Mouse (Mus musculus): ENCODE measurements around the gene Garnl3. TPM values are rescaled to one million over a fixed set of nuclear protein-coding genes. Genes with fewer than 3 reads are reported as not detected.
A peak's percentile ranks its signal among the peaks of the same experiment; 100 is the strongest.

Garnl3 gene
- polyA plus RNA-seq, 1 experiment from 2014 or later, result 10.7 TPM

GRCm38 (mm10) chr2:33154751-33155372, 23.4 kb upstream of the Garnl3 start:
- no peak overlapping the region for H3K9ac ChIP-seq

DNA sequence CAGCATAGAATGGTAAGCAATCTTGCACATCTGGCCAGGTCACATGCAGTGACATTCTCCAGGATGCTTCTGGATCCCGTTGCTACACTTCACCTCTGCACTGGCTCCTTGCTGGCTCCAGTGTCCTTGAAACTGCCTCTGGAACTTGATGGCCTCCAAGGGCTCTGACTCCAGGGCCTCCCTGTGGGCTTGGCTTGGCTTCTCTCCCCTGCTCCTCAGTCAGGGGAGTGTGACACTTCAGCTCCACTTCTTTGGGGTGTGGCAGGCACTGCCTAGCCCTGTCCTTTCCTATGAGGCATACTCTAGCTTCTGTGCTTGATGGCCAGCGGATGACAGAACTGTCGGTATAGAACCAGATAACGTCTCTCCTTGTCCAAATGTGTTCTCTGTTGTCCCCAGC, 15.5 kb upstream of the Garnl3 start:
- Histone ChIP-seq H3K27ac (replicated peaks) (no peak overlapping the region), H3K4me3 (replicated peaks) (no peak overlapping the region), H3K36me3 (no peaks in the 10 kb centered on the region), H3K27me3 (no peaks in the 10 kb centered on the region), H3K9me3 (replicated peaks) (no peaks in the 10 kb centered on the region), H3K9ac (no peak overlapping the region), H3K4me2 (replicated peaks) (no peak overlapping the region), H3K4me1 (no peaks in the 10 kb centered on the region)
- 85% methylated on average over 4 of the region's 4 CpGs for WGBS
- ATAC-seq (ENCODE audit: insufficient number of reproducible peaks, low FRiP score, low TSS enrichment, low read depth), result no peak

More at GRCm38 (mm10) chr2:33154751-33155372, 23.4 kb upstream of the Garnl3 start:
- ATAC-seq (ENCODE audit: insufficient number of reproducible peaks, low FRiP score, low TSS enrichment, low read depth), result 0 out of 2 replicates have a peak, but pooled peaks have one; percentile 32
- H3K4me1 ChIP-seq, result peaks cover 4% of the 10 kb centered on the region
- no peak overlapping the region for H3K4me2 ChIP-seq (replicated peaks)
- H3K4me3 ChIP-seq (replicated peaks), result no peak overlapping the region
- H3K27ac ChIP-seq (replicated peaks), result no peak overlapping the region
- 18% methylated on average over 5 of the region's 5 CpGs for WGBS
- no peaks in the 10 kb centered on the region for H3K9me3 ChIP-seq (replicated peaks)
- H3K36me3 ChIP-seq, result no peaks in the 10 kb centered on the region
- H3K27me3 ChIP-seq, result no peaks in the 10 kb centered on the region

DNA sequence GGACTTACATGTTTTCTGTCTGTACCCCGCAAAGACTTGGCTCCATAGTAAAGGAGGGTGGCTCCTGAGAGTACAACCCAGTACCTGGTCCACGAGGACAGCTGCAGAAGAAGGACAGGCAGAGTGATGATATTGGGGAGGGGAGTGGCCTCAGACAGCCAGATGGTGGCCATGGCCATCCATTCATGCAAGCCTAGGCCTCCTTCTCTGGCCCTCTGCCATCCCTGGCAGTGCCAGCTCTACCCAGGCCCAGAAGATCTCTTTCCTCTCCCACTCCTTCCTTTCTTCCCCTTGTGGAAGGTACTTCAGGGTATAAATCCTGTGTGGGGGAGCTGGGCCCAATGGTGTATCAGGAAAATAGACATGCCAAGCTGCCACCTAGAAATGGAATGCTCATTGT, 11.8 kb upstream of the Garnl3 start:
- no peak for ATAC-seq (ENCODE audit: insufficient number of reproducible peaks, low FRiP score, low TSS enrichment, low read depth)
- no peaks in the 10 kb centered on the region for H3K36me3 ChIP-seq
- WGBS, result 78% methylated on average over 2 of the region's 2 CpGs

GRCm38 (mm10) chr2:33138491-33138890, 7.0 kb upstream of the Garnl3 start:
- 73% methylated on average over 2 of the region's 2 CpGs for WGBS

More for the DNA sequence above, 11.8 kb upstream of the Garnl3 start:
- no peak overlapping the region for H3K4me2 ChIP-seq (replicated peaks)
- no peak overlapping the region for H3K9ac ChIP-seq
- H3K27ac ChIP-seq (replicated peaks), result no peak overlapping the region
- H3K4me1 ChIP-seq, result no peaks in the 10 kb centered on the region
- H3K27me3 ChIP-seq, result no peaks in the 10 kb centered on the region
- H3K9me3 ChIP-seq (replicated peaks), result no peaks in the 10 kb centered on the region
- no peak overlapping the region for H3K4me3 ChIP-seq (replicated peaks)

GRCm38 (mm10) chr2:33137731-33138130, 6.3 kb upstream of the Garnl3 start:
- H3K27ac ChIP-seq (replicated peaks), result no peak overlapping the region
- ATAC-seq (ENCODE audit: insufficient number of reproducible peaks, low FRiP score, low TSS enrichment, low read depth), result no peak
- H3K27me3 ChIP-seq, result peaks cover 5% of the 10 kb centered on the region; the same call in 1 of the 2 replicates
- H3K4me3 ChIP-seq (replicated peaks), result no peak overlapping the region
- H3K36me3 ChIP-seq, result no peaks in the 10 kb centered on the region
- 81% methylated on average over 4 of the region's 4 CpGs for WGBS
- H3K9me3 ChIP-seq (replicated peaks), result no peaks in the 10 kb centered on the region
- no peak overlapping the region for H3K9ac ChIP-seq
- no peaks in the 10 kb centered on the region for H3K4me1 ChIP-seq
- no peak overlapping the region for H3K4me2 ChIP-seq (replicated peaks)

More at GRCm38 (mm10) chr2:33138491-33138890, 7.0 kb upstream of the Garnl3 start:
- no peaks in the 10 kb centered on the region for H3K4me1 ChIP-seq
- H3K27ac ChIP-seq (replicated peaks), result no peak overlapping the region
- H3K4me3 ChIP-seq (replicated peaks), result no peak overlapping the region
- H3K9me3 ChIP-seq (replicated peaks), result no peaks in the 10 kb centered on the region
- H3K9ac ChIP-seq, result no peak overlapping the region
- ATAC-seq (ENCODE audit: insufficient number of reproducible peaks, low FRiP score, low TSS enrichment, low read depth), result no peak
- no peak overlapping the region for H3K4me2 ChIP-seq (replicated peaks)
- no peaks in the 10 kb centered on the region for H3K27me3 ChIP-seq
- no peaks in the 10 kb centered on the region for H3K36me3 ChIP-seq

DNA sequence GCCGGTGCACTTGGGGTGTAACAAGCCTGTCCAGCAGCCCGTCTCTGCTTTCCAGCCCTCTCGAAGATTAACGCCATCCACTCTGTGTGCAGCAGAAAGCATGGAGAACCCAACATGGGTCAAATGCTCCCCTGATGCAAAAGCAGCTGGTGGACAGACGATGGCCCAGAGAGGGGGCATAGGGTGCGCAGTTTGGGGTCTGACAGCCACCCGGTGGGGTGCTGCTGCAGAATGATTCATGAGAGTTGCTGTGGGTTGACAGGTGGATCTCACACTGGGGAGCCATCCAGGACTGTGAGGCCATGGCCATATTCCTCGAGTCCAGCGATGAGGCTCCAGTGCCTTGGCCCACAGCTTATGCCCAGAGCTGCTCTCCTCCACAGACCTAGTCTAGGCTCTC, 5.8 kb upstream of the Garnl3 start:
- Histone ChIP-seq H3K36me3 (no peaks in the 10 kb centered on the region), H3K9me3 (replicated peaks) (no peaks in the 10 kb centered on the region), H3K4me2 (replicated peaks) (no peak overlapping the region), H3K4me1 (no peaks in the 10 kb centered on the region), H3K9ac (no peak overlapping the region), H3K27me3 (peaks cover 10% of the 10 kb centered on the region), H3K4me3 (replicated peaks) (no peak overlapping the region), H3K27ac (replicated peaks) (no peak overlapping the region)
- no peak for ATAC-seq (ENCODE audit: insufficient number of reproducible peaks, low FRiP score, low TSS enrichment, low read depth)
- 87% methylated on average over 9 of the region's 9 CpGs for WGBS

- Histone ChIP-seq H3K9me3 (replicated peaks) (no peaks in the 10 kb centered on the region), H3K4me3 (replicated peaks) (no peak overlapping the region), H3K9ac (no peak overlapping the region), H3K36me3 (no peaks in the 10 kb centered on the region), H3K27me3 (peaks cover 13% of the 10 kb centered on the region), H3K27ac (replicated peaks) (no peak overlapping the region), H3K4me2 (replicated peaks) (no peak overlapping the region), H3K4me1 (peaks cover 5% of the 10 kb centered on the region)
- 84% methylated on average over 6 of the region's 6 CpGs for WGBS
- no peak for ATAC-seq (ENCODE audit: insufficient number of reproducible peaks, low FRiP score, low TSS enrichment, low read depth)
Observed at GRCm38 (mm10) chr2:33136366-33136765, 4.9 kb upstream of the Garnl3 start.

- 72% methylated on average over 7 of the region's 7 CpGs for WGBS
- H3K27ac ChIP-seq (replicated peaks), result no peak overlapping the region
- no peaks in the 10 kb centered on the region for H3K36me3 ChIP-seq
- no peak overlapping the region for H3K4me2 ChIP-seq (replicated peaks)
- no peak overlapping the region for H3K4me3 ChIP-seq (replicated peaks)
- H3K9ac ChIP-seq, result no peak overlapping the region
- no peak for ATAC-seq (ENCODE audit: insufficient number of reproducible peaks, low FRiP score, low TSS enrichment, low read depth)
- H3K27me3 ChIP-seq, result peaks cover 13% of the 10 kb centered on the region
- no peaks in the 10 kb centered on the region for H3K9me3 ChIP-seq (replicated peaks)
- H3K4me1 ChIP-seq, result peaks cover 13% of the 10 kb centered on the region
Observed at GRCm38 (mm10) chr2:33134766-33135490, 3.5 kb upstream of the Garnl3 start.

DNA sequence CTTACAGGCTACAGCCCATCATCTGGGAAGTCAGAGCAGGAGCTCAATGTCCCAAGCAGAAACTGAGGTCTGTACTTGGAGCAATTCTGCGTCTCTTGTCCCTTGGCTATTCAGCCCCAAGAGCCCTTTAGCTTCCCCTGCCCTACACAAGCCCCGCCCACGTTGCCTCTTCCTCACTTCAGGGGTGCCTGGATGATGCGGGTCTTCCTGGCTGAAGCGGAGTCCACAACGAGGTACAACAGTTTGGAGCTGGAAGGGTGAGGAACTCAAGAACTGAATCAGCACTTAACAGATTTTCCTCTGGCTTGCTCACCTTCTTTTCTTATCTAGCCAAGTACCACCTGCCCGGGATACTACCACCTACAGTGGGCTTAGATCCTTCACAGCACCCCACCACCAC, 852 bp upstream of the Garnl3 start:
- Histone ChIP-seq H3K9ac (no peak overlapping the region), H3K27ac (replicated peaks) (no peak overlapping the region), H3K36me3 (no peaks in the 10 kb centered on the region), H3K9me3 (replicated peaks) (no peaks in the 10 kb centered on the region), H3K4me3 (replicated peaks) (no peak overlapping the region), H3K27me3 (peaks cover 16% of the 10 kb centered on the region), H3K4me2 (replicated peaks) (no peak overlapping the region), H3K4me1 (peaks cover 20% of the 10 kb centered on the region)
- ATAC-seq (ENCODE audit: insufficient number of reproducible peaks, low FRiP score, low TSS enrichment, low read depth), result no peak
- WGBS, result 6% methylated on average over 7 of the region's 7 CpGs

- Histone ChIP-seq H3K9me3 (replicated peaks) (no peaks in the 10 kb centered on the region), H3K4me2 (replicated peaks) (peak overlapping the region; percentile 100), H3K27ac (replicated peaks) (peak overlapping the region; percentile 55; the same call in 1 of the 2 replicates), H3K9ac (peak overlapping the region; percentile 70), H3K27me3 (peaks cover 16% of the 10 kb centered on the region), H3K36me3 (no peaks in the 10 kb centered on the region), H3K4me3 (replicated peaks) (peak overlapping the region; percentile 73), H3K4me1 (peaks cover 20% of the 10 kb centered on the region)
- ATAC-seq (ENCODE audit: insufficient number of reproducible peaks, low FRiP score, low TSS enrichment, low read depth), result peak; percentile 91
- WGBS, result under 1% methylated on average over 51 of the region's 55 CpGs
Observed at GRCm38 (mm10) chr2:33130526-33131483, 649 bp downstream of the Garnl3 start.

GRCm38 (mm10) chr2:33130141-33130525, 1.3 kb downstream of the Garnl3 start:
- 0 out of 2 replicates have a peak overlapping the region, but pooled peaks have one; percentile 48 for H3K27ac ChIP-seq (replicated peaks)
- H3K4me3 ChIP-seq (replicated peaks), result peak overlapping the region; percentile 73
- H3K4me1 ChIP-seq, result peaks cover 20% of the 10 kb centered on the region
- peak overlapping the region; percentile 100 for H3K4me2 ChIP-seq (replicated peaks)
- no peaks in the 10 kb centered on the region for H3K9me3 ChIP-seq (replicated peaks)
- H3K9ac ChIP-seq, result peak overlapping the region; percentile 70
- H3K36me3 ChIP-seq, result no peaks in the 10 kb centered on the region
- under 1% methylated on average over 33 of the region's 33 CpGs for WGBS
- peaks cover 16% of the 10 kb centered on the region for H3K27me3 ChIP-seq
- no peak for ATAC-seq (ENCODE audit: insufficient number of reproducible peaks, low FRiP score, low TSS enrichment, low read depth)
